Mouse (Mus musculus): Measurements from ENCODE around the gene Stac. TPM values are rescaled to one million over a fixed set of nuclear protein-coding genes. Genes with fewer than 3 reads are reported as not detected.

The Stac gene
- under 1 TPM in 1 of 2 experiments, not detected in 1; 0.21 TPM for total RNA-seq (2023)

GRCm38 (mm10) chr9:111689680-111690483 lies at the start of gene Stac:
Gene Stac, minus strand, starts transcription at chr9:111690348.

